Mouse (Mus musculus) thymus, postnatal 25 days (tissue): ENCODE results near the gene Pfn1.
A peak's percentile ranks its signal among the peaks of the same experiment; 100 is the strongest.

Experiments
- DNase-seq: peaks from one replicate; pipeline ENCODE4 v3.0.0; 2022

Gene Pfn1

GRCm38 (mm10) chr11:70674014-70674413, 19.6 kb upstream of the Pfn1 start:
- no peak for DNase-seq

GRCm38 (mm10) chr11:70671333-70672047, 17.0 kb upstream of the Pfn1 start:
- DNase-seq, result no peak

GRCm38 (mm10) chr11:70670483-70670882, 16.0 kb upstream of the Pfn1 start:
- no peak for DNase-seq

- DNase-seq, result peak; percentile 94
Measured at GRCm38 (mm10) chr11:70669582-70670345, 15.3 kb upstream of the Pfn1 start.

GRCm38 (mm10) chr11:70668771-70669505, 14.5 kb upstream of the Pfn1 start, which contains the start of gene Spag7:
Spag7 (minus strand) TSS chr11:70669416.
- peak; percentile 95 for DNase-seq

GRCm38 (mm10) chr11:70668335-70668770, 13.9 kb upstream of the Pfn1 start:
- no peak for DNase-seq

GRCm38 (mm10) chr11:70667271-70668150, 13.1 kb upstream of the Pfn1 start:
- DNase-seq, result no peak

- no peak for DNase-seq
Measured at GRCm38 (mm10) chr11:70666687-70667086, 12.2 kb upstream of the Pfn1 start.

GRCm38 (mm10) chr11:70664741-70665140, 10.3 kb upstream of the Pfn1 start:
- no peak for DNase-seq

- DNase-seq, result no peak
Measured at GRCm38 (mm10) chr11:70663957-70664356, 9.5 kb upstream of the Pfn1 start.

- no peak for DNase-seq
Measured at GRCm38 (mm10) chr11:70663101-70663500, 8.7 kb upstream of the Pfn1 start.

- no peak for DNase-seq
Measured at GRCm38 (mm10) chr11:70660571-70660970, 6.1 kb upstream of the Pfn1 start.

GRCm38 (mm10) chr11:70658942-70659341, 4.5 kb upstream of the Pfn1 start:
- no peak for DNase-seq

GRCm38 (mm10) chr11:70658521-70658920, 4.1 kb upstream of the Pfn1 start:
- DNase-seq, result no peak

GRCm38 (mm10) chr11:70657991-70658390, 3.5 kb upstream of the Pfn1 start:
- no peak for DNase-seq

GRCm38 (mm10) chr11:70657573-70657972, 3.1 kb upstream of the Pfn1 start:
- DNase-seq, result peak; percentile 47

- DNase-seq, result no peak
Measured at GRCm38 (mm10) chr11:70656964-70657363, 2.5 kb upstream of the Pfn1 start, which contains the start of gene Eno3. Eno3 (plus strand) TSS chr11:70657202.

GRCm38 (mm10) chr11:70656456-70656927, 2.0 kb upstream of the Pfn1 start:
- peak; percentile 22 for DNase-seq

- peak; percentile 79 for DNase-seq
Measured at GRCm38 (mm10) chr11:70655571-70656455, 1.4 kb upstream of the Pfn1 start.

- DNase-seq, result peak; percentile 84
Measured at GRCm38 (mm10) chr11:70654923-70655570, 603 bp upstream of the Pfn1 start.
